Mouse (Mus musculus) right cerebral cortex, postnatal 10 days (tissue): ENCODE results near the gene Trhr2.
A peak's percentile ranks its signal among the peaks of the same experiment; 100 is the strongest.

Experiments
- DNase-seq, 2 experiments: peaks; one replicate each; pipeline ENCODE4 v3.0.0; 2021; ENCODE audit warnings: low spot score in 2 of 2

Gene Trhr2

GRCm38 (mm10) chr8:122355642-122356606, 4.6 kb downstream of the Trhr2 start:
- DNase-seq, result no peak

DNA sequence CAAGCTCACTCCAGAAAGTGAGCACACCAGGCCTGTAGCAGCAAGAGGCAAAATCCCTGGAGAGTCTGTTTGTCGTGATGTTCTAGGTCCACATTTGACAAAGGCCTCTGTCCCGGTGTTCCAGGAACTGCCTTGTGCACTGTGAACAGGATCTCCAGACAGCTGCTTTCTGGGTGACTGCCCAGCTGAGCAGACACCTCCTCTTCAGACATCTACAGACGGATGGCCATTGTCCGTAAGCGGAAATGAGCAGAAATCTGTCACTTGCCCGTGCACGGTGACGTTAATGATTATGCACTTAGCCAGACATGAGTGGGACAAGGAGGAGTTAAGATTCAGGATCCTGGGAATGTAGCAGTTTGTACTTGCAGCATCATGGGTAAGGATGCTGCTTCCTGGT, 6.4 kb downstream of the Trhr2 start:
- no peak for DNase-seq

- DNase-seq, result no peak
Observed at GRCm38 (mm10) chr8:122350309-122351089, 10.0 kb downstream of the Trhr2 start.

DNA sequence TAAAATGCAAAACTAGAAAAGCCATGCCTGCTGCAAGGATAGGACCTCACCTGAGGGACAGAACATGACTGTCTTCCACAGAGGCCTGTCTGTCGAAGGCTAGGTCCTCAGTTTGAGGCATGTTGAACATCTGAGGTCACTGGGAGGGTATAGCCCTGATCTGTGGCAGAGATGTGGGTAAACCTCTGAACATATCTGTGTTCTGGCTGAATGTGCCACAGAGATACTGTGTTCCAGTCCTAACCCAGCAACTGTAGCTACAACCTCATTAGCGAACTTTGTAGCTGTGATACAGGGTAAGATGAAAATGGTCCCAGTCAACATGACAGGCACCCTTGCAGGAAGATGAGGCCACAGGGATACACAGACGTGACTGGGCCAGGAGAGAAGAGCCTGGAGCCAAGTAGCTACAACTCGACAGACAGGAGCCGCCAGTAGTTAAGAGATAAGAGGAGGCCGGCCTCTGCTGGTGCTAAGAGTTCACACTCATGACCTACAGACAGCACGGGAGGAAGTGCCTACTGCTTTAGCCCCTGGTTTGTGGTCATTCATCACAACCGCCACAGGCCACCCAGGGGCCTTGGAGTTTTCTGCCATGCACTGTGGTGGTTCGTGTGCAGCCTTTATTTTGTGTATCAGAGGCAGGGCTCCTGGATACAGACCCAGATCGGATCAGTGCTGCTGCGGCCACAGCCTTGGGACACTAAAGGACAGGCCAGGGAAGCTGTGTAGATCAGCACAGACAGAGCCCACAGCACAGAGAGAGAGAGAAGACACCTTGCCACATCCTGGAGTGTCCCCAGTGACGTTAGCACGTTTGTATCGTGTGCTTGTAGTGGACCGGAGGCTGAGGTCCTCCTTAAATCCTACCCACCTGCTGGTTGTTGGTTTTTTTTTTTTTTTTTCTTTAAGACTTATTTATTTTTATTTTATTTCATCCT, 10.9 kb downstream of the Trhr2 start:
- DNase-seq, result no peak

DNA sequence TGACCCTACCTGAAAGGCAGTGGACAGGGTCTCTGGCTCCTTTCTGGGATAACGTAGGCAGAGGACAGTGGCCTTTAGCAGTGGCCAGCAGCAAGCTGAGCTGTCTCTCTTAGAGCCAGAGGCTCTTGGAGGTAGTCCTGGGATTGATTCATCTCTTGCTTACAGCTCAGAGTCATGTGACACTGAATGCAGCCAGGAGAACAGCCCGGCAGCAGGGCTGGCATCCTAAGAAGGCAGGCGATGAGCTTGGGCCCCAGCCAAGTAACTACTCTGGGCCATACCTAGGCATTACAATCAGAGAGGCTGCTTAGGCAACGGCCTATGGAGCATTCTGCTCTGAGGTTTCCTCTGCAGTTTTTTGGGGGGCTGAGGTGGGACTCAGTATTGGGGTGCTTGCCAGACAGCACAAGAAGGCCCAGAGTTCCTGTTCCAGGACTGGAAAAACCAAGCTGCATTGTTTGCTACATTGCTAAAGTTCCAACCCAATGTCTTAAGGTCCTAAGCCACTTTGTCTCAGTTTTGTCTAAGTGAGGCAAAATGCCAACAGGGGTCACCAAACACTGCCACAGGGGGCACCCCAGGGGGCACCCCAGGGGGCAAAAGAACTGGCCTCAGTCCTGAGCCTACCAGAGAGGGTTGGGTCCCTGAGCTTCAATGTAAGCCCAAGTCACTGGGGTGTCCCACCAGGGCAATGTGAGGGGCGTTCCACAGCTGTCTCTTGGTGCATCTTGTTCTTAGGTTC, 12.6 kb downstream of the Trhr2 start:
- peak; percentile 78 to 84 for DNase-seq

- no peak for DNase-seq
Observed at GRCm38 (mm10) chr8:122345181-122346095, 15.1 kb downstream of the Trhr2 start.

DNA sequence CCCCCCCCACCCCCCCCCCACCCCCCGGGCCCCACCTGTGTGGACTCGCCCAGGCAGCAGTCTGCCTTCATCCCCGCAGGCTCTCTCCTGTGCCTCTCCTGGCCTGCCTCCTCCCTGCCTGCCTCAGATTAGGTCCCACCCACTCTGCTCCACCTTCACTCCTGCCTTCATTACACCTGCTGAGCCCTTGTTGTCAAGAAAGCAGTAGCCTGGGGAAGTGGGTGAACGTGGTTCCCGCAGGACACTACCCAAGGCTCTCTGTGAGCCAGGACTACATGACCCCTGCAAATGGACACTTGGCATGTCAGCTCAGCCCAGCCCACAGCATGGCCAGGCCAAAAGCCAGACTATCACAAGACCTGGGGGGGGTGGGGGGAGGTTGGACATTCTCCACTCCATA, 16.3 kb downstream of the Trhr2 start:
- DNase-seq, result no peak

DNA sequence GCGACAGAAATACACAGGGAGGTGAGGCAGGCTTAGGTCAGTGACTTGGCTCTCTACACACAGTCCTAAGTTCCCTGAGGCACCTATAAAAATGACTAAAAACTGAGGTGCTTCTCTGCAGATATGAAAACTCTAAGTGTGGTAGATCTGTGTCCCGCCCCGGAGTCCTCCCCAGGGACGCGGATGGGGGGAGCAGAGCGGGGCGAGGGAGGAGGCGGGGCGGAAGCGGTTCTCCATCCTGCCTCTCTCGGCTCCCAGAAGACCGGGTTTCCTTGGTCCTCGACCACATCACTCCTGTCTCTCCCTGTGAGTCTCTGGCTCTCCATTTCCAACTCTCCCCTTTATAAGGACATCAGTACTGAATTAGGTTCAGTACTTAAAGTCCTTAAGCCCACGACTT, 16.8 kb downstream of the Trhr2 start:
- DNase-seq, result no peak

DNA sequence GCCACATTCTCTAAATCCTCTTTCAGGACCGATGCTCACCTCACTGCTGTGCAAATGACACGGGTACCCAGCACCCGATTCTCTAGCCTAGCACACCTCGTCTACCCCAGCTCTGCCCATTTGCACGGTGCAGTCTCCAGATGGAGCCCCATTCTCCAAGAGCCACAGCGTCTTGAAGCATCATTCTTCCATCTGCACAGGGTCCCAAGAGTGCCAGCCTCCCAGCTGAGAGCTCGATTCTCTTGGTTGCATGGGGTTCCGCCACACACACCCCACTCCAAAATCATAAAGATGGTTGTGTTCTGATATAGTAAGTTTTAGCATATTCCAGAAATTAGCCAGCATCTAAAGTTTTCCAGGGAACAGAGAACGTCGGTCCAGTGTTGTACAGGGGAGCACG, 17.2 kb downstream of the Trhr2 start:
- DNase-seq, result no peak

GRCm38 (mm10) chr8:122342806-122343209, 17.7 kb downstream of the Trhr2 start:
- DNase-seq, result peak; percentile 68 to 73

GRCm38 (mm10) chr8:122342362-122342761, 18.2 kb downstream of the Trhr2 start:
- DNase-seq, result no peak

DNA sequence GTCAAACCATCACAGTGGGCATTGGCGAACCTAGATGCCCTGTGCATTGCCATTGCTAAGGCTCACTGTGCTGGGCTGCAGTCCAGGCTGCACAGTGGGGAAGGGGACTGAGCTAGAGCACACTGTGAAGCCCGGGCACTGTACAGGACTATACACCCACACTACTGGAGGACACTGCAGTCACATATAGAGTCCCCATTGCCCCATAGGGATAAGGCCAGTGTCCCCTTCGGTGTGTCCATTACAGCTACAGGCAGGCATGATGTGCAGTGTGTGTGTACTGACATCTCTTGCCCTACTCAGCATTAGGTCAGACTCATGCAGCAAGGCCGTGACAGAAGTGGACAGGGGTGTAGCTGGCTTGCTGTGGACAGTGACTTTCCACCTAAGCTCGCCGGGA, 18.8 kb downstream of the Trhr2 start:
- no peak for DNase-seq

GRCm38 (mm10) chr8:122340761-122341160, 19.8 kb downstream of the Trhr2 start:
- DNase-seq, result no peak

DNA sequence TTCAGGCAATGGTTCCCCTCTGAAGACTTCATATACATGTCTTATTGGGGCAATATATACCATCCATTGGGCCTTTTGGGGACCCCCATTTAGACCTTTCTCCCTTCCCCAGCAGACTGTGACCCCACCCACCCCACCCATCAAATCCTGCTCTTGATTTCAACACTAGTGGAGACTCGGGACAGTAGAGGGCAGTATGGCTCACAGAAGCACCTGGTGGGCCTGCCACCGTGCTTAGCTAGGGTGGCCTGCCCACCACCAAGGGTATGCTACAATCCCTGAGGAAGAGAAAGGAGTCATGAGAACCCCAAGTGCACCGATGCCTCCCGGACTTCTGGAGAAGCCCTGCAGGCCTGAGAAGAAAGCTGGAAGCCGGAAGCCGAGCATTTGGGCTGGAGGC, 21.7 kb downstream of the Trhr2 start:
- DNase-seq, result no peak

- peak; percentile 63 to 70 for DNase-seq
Observed at GRCm38 (mm10) chr8:122336251-122336910, 24.2 kb downstream of the Trhr2 start.

DNA sequence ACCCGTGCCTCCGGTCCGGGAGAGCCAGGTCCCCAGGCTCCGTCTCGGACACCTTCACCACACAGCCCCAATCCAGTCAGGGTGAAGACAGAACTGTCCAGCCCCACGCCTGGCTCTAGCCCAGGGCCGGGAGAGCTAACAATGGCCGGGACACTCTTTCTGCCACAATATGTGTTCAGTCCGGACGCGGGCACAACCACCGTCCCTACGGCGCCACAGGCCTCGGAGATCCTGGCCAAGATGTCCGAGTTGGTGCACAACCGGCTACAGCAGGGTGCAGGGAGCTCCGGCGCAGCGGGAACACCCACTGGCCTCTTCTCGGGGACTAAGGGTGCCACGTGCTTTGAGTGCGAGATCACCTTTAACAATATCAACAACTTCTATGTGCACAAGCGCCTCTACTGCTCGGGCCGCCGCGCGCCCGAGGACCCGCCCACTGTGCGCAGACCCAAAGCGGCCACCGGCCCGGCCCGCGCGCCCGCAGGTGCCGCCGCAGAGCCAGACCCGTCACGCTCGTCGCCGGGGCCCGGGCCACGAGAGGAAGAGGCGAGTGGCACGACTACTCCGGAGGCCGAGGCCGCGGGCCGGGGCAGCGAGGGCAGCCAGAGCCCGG, 24.8 kb downstream of the Trhr2 start:
- DNase-seq, result no peak

DNA sequence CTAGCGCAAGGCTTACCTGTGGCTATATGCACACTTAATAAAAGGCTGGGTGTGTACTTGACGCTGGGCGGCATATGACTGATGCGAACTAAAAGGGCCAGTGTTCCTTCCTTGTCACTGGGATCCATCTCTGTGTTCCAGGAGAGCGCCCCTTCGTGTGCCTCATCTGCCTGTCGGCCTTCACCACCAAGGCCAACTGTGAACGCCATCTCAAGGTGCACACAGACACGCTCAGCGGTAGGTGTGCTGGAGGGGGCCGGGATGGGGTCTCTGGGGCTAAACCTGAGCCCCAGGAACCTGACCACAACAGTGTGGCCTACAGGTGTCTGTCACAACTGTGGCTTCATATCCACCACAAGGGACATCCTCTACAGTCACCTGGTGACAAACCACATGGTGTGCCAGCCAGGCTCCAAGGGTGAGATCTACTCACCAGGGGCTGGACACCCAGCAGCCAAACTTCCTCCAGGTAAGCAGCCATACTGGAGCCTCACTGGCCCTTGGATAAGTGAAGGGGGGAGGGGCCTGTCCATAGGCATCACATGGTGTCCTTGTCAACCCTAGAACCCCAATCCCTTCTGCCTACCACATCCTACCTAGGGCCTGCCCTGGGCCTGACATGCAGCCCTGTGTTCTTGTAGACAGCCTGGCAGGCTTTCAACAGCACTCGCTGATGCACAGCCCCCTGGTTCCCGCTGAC, 25.6 kb downstream of the Trhr2 start:
- no peak for DNase-seq

- DNase-seq, result no peak
Observed at GRCm38 (mm10) chr8:122333531-122333930, 27.0 kb downstream of the Trhr2 start.
